Mouse (Mus musculus) lung, adult 2 months (tissue): ENCODE results near the gene Lrmda.

Experiments used
- CTCF ChIP-seq: fragments of 200-500 bp; IDR thresholded peaks from 2 replicates; pipeline ENCODE4 v1.5.1; 2011; ENCODE audit warnings: mild to moderate bottlenecking, low read length, control low read depth; ENCODE audit not compliant: insufficient read depth
- POLR2A ChIP-seq: fragments of 200-500 bp; IDR thresholded peaks from 2 replicates; pipeline ENCODE4 v1.6.1; 2011; ENCODE audit warnings: low read depth, mild to moderate bottlenecking, control low read depth, low read length, borderline replicate concordance; ENCODE audit errors: extremely low read depth

- TF ChIP-seq POLR2A: no peak
- no peak for TF ChIP-seq CTCF
Observed at GRCm38 (mm10) chr14:22712388-22712787, 692.9 kb downstream of the Lrmda start.
